ENCODE assay signal across 11 mouse cellular contexts in genomic region chr8:61226632-61227031, GRCm38 (mm10). TPM values are rescaled to one million over a fixed set of nuclear protein-coding genes. Genes with fewer than 3 reads are reported as not detected.
DNase-seq lines count a peak whose midpoint lies in the region; ATAC-seq and TF ChIP-seq lines count a peak whose summit lies in the region.
"Had no signal": no experiment of that assay in that cellular context is flagged by ENCODE, and none has a peak within 500 bp of the region (broad histone marks: within the 10 kb centered on the region; RNA-seq: fewer than 3 reads in every experiment).

No protein-coding gene starts in this region.

- 50% methylated on average over 5 of the region's 5 CpGs for WGBS in kidney, postnatal 0 days
- 62% methylated on average over 5 of the region's 5 CpGs for WGBS in embryonic facial prominence, embryonic 15.5 days
- WGBS in forebrain, postnatal 0 days, result 44% methylated on average over 5 of the region's 5 CpGs
- WGBS in midbrain, embryonic 12.5 days, result 73% methylated on average over 5 of the region's 5 CpGs

- H3K9me3 ChIP-seq in kidney, postnatal 0 days (replicated peaks; ENCODE audit: low read length), result no peaks in the 10 kb centered on the region
- no peaks in the 10 kb centered on the region for H3K9me3 ChIP-seq in embryonic facial prominence, embryonic 15.5 days (replicated peaks)
- no peaks in the 10 kb centered on the region for H3K9me3 ChIP-seq in forebrain, postnatal 0 days (ENCODE audit: low read length)
- no peaks in the 10 kb centered on the region for H3K9me3 ChIP-seq in midbrain, embryonic 12.5 days

- no peaks in the 10 kb centered on the region for H3K36me3 ChIP-seq in kidney, postnatal 0 days (ENCODE audit: insufficient read depth, low read length)
- no peaks in the 10 kb centered on the region for H3K36me3 ChIP-seq in embryonic facial prominence, embryonic 15.5 days
- no peaks in the 10 kb centered on the region for H3K36me3 ChIP-seq in forebrain, postnatal 0 days (ENCODE audit: insufficient read depth)
- no peaks in the 10 kb centered on the region for H3K36me3 ChIP-seq in midbrain, embryonic 12.5 days

- DNase-seq in kidney, postnatal 0 days (ENCODE audit: low spot score), result no peak
- no peak for DNase-seq in kidney, postnatal 14 days
- DNase-seq in forebrain, postnatal 0 days, result no peak
- no peak for DNase-seq in urinary bladder, adult 18-20 months (ENCODE audit: low spot score in 2 of 2)
- no peak for DNase-seq in adipocyte (ENCODE audit: low spot score)
- DNase-seq in B cell, adult 2 months, result no peak
- DNase-seq: adrenal gland, postnatal 14 days; cerebellum, postnatal 36 days; right cerebral cortex, postnatal 4 days had no signal

- no peak overlapping the region for H3K27ac ChIP-seq in kidney, postnatal 0 days
- H3K27ac ChIP-seq in embryonic facial prominence, embryonic 15.5 days (replicated peaks), result no peak overlapping the region
- H3K27ac ChIP-seq in forebrain, postnatal 0 days (ENCODE audit: low read depth, low read length), result no peak overlapping the region
- H3K27ac ChIP-seq in midbrain, embryonic 12.5 days (replicated peaks), result no peak overlapping the region

- H3K4me3 ChIP-seq in kidney, postnatal 0 days (replicated peaks; ENCODE audit: low read depth, low read length), result peak overlapping the region; percentile 83
- peak overlapping the region; percentile 75 for H3K4me3 ChIP-seq in embryonic facial prominence, embryonic 15.5 days (replicated peaks)
- peak overlapping the region; percentile 78 for H3K4me3 ChIP-seq in forebrain, postnatal 0 days (ENCODE audit: low read depth, low read length)
- H3K4me3 ChIP-seq in midbrain, embryonic 12.5 days, result peak overlapping the region; percentile 82

- no peaks in the 10 kb centered on the region for H3K27me3 ChIP-seq in kidney, postnatal 0 days (ENCODE audit: insufficient read depth, low read length)
- H3K27me3 ChIP-seq in embryonic facial prominence, embryonic 15.5 days, result no peaks in the 10 kb centered on the region
- no peaks in the 10 kb centered on the region for H3K27me3 ChIP-seq in forebrain, postnatal 0 days (ENCODE audit: insufficient read depth, low read length)
- H3K27me3 ChIP-seq in midbrain, embryonic 12.5 days, result no peaks in the 10 kb centered on the region

- TF ChIP-seq CTCF in kidney, postnatal 0 days (IDR thresholded peaks at IDR 0.05; ENCODE audit: low read depth), result no peak
- TF ChIP-seq CTCF in forebrain, postnatal 0 days (IDR thresholded peaks at IDR 0.05; ENCODE audit: low read depth), result no peak

- no peak overlapping the region for H3K9ac ChIP-seq in kidney, postnatal 0 days (ENCODE audit: low read depth, low read length)
- H3K9ac ChIP-seq in embryonic facial prominence, embryonic 15.5 days, result no peak overlapping the region
- peak overlapping the region; percentile 75 for H3K9ac ChIP-seq in forebrain, postnatal 0 days
- H3K9ac ChIP-seq in midbrain, embryonic 12.5 days (replicated peaks), result 0 out of 2 replicates have a peak overlapping the region, but pooled peaks have one; percentile 88

- peak overlapping the region; percentile 83 for H3K4me2 ChIP-seq in kidney, postnatal 0 days (ENCODE audit: low read length)
- H3K4me2 ChIP-seq in embryonic facial prominence, embryonic 15.5 days (replicated peaks), result peak overlapping the region; percentile 89
- H3K4me2 ChIP-seq in forebrain, postnatal 0 days (ENCODE audit: low read depth), result peak overlapping the region; percentile 96
- H3K4me2 ChIP-seq in midbrain, embryonic 12.5 days (replicated peaks), result peak overlapping the region; percentile 72

- ATAC-seq in kidney, postnatal 0 days (replicated peaks; ENCODE audit: low FRiP score, low read depth), result no peak
- no peak for ATAC-seq in embryonic facial prominence, embryonic 15.5 days (ENCODE audit: insufficient number of reproducible peaks, low FRiP score, low TSS enrichment, low read depth)
- ATAC-seq in forebrain, postnatal 0 days, result no peak
- ATAC-seq in midbrain, embryonic 12.5 days (ENCODE audit: low FRiP score, low read depth), result no peak

- H3K4me1 ChIP-seq in kidney, postnatal 0 days (replicated peaks; ENCODE audit: insufficient read depth, low read length), result peaks cover 23% of the 10 kb centered on the region
- H3K4me1 ChIP-seq in embryonic facial prominence, embryonic 15.5 days, result peaks cover 45% of the 10 kb centered on the region
- H3K4me1 ChIP-seq in forebrain, postnatal 0 days (ENCODE audit: insufficient read depth), result peaks cover 38% of the 10 kb centered on the region
- H3K4me1 ChIP-seq in midbrain, embryonic 12.5 days, result peaks cover 47% of the 10 kb centered on the region

RNA-seq across cellular contexts. Expression of gene Sh3rf1, which starts 3.0 kb away (rescaled TPM):
- 18.1 and 21.8 TPM in 2 replicates for polyA plus RNA-seq in kidney, postnatal 0 days (2015; fragmentation: Nextera tagmentation; extraction: Ambion mirVana)
- 12.2 and 13.0 TPM in 2 replicates for polyA plus RNA-seq in embryonic facial prominence, embryonic 15.5 days (2015; fragmentation: Nextera tagmentation; extraction: Ambion mirVana)
- total RNA-seq in forebrain, postnatal 0 days (2014; rRNA removed), result 28.5 and 35.4 TPM in 2 replicates
- polyA plus RNA-seq in forebrain, postnatal 0 days (2015; fragmentation: Nextera tagmentation; extraction: Ambion mirVana), result 18.3 and 27.3 TPM in 2 replicates
- 22.0 and 24.5 TPM in 2 replicates for polyA plus RNA-seq in midbrain, embryonic 12.5 days (2016; fragmentation: Nextera tagmentation; extraction: Ambion mirVana)

Comparison
In these comparisons a context has a peak if more than half of its experiments do, and no peak if none do; other contexts are left out.
1. H3K9ac ChIP-seq: peak in forebrain, postnatal 0 days (single experiment) and midbrain, embryonic 12.5 days (single experiment); none in kidney, postnatal 0 days (single experiment) and embryonic facial prominence, embryonic 15.5 days (single experiment).
2. Peak in every context shown above with its lines, with median percentiles within 50 percentile points of each other: H3K4me2 ChIP-seq and H3K4me3 ChIP-seq.